Mouse (Mus musculus) ES-E14 (cell line): ENCODE results near the gene Dcaf8.

Experiments
- CHD2 ChIP-seq: IDR thresholded peaks from 2 replicates; pipeline ENCODE4 v1.6.1; 2014; ENCODE audit warnings: mild to moderate bottlenecking, low read depth, low read length, inconsistent platforms
- HCFC1 ChIP-seq: IDR thresholded peaks from 2 replicates; pipeline ENCODE4 v1.6.1; 2012; ENCODE audit warnings: low read length, inconsistent platforms, borderline replicate concordance; ENCODE audit not compliant: insufficient read depth
- ZNF384 ChIP-seq: IDR thresholded peaks from 2 replicates; pipeline ENCODE4 v1.6.1; 2012; ENCODE audit warnings: low read depth, low read length, inconsistent platforms

GRCm38 (mm10) chr1:172203566-172203965 lies 55.7 kb downstream of the Dcaf8 start:
- TF ChIP-seq CHD2 (no peak), ZNF384 (no peak), HCFC1 (no peak)
